ENCODE assay signal across 8 mouse cellular contexts in genomic region chr8:111521713-111522429, GRCm38 (mm10). TPM values are rescaled to one million over a fixed set of nuclear protein-coding genes. Genes with fewer than 3 reads are reported as not detected.
DNase-seq lines count a peak whose midpoint lies in the region; ATAC-seq lines count a peak whose summit lies in the region.

TSS of gene Wdr59 (minus strand) at chr8:111522092.

- H3K9me3 ChIP-seq in hindbrain, embryonic 16.5 days (ENCODE audit: control insufficient read depth, low read length) = no peaks in the 10 kb centered on the region

- ATAC-seq in hindbrain, embryonic 16.5 days = peak; percentile 98

- peaks cover 39% of the 10 kb centered on the region; the same call in 1 of the 2 replicates for H3K79me2 ChIP-seq in macrophage (ENCODE audit: inconsistent target)

- peaks cover 5% of the 10 kb centered on the region for H3K4me1 ChIP-seq in hindbrain, embryonic 16.5 days (ENCODE audit: control insufficient read depth, insufficient read depth, low read depth, low read length)

- no peaks in the 10 kb centered on the region for H3K27me3 ChIP-seq in hindbrain, embryonic 16.5 days (replicated peaks; ENCODE audit: control insufficient read depth, insufficient read depth, low read length)

- no peaks in the 10 kb centered on the region for H3K36me3 ChIP-seq in hindbrain, embryonic 16.5 days (ENCODE audit: control insufficient read depth, insufficient read depth, low read length)
- no peaks in the 10 kb centered on the region for H3K36me3 ChIP-seq in macrophage (ENCODE audit: inconsistent target)

- H3K4me2 ChIP-seq in hindbrain, embryonic 16.5 days (ENCODE audit: low read length) = peak within 1 kb of the TSS; percentile 62

- peak within 1 kb of the TSS; percentile 75 for H3K4me3 ChIP-seq in hindbrain, embryonic 16.5 days (ENCODE audit: low read length)
- peak within 1 kb of the TSS; percentile 66 for H3K4me3 ChIP-seq in macrophage (ENCODE audit: inconsistent target)

- H3K27ac ChIP-seq in hindbrain, embryonic 16.5 days (ENCODE audit: low read depth, low read length) = peak within 1 kb of the TSS; percentile 80
- peak within 1 kb of the TSS; percentile 22; the same call in 1 of the 2 replicates for H3K27ac ChIP-seq in macrophage

- peak; percentile 98 for DNase-seq in WW6 (ENCODE audit: low read depth, low spot score)
- DNase-seq in cerebellum, postnatal 4 days (ENCODE audit: low spot score in 2 of 2) = peak; percentile 96 to 98
- DNase-seq in gastrocnemius, adult 18-20 months (ENCODE audit: low spot score) = peak; percentile 99
- DNase-seq in left cerebral cortex, adult 18-20 months (ENCODE audit: low spot score in 2 of 2) = peak; percentile 96
- peak; percentile 98 for DNase-seq in right cerebral cortex, adult 18-20 months
- peak; percentile 92 for DNase-seq in urinary bladder, postnatal 10 days (ENCODE audit: low spot score)

- H3K9ac ChIP-seq in hindbrain, embryonic 16.5 days (ENCODE audit: low read depth, low read length) = peak within 1 kb of the TSS; percentile 76

- WGBS in hindbrain, embryonic 16.5 days = under 1% methylated on average over 23 of the region's 34 CpGs
- WGBS in macrophage (ENCODE audit: missing documents) = 2% methylated on average over 18 of the region's 34 CpGs

RNA-seq across cellular contexts. Expression of gene Wdr59, which starts in this region (rescaled TPM):
- total RNA-seq in gastrocnemius, adult 18-20 months (2021) = 1 to 10 TPM; 7.5 to 8.3 TPM
- polyA plus RNA-seq in hindbrain, embryonic 16.5 days (2015; fragmentation: Nextera tagmentation; extraction: Ambion mirVana) = 7.6 and 9.3 TPM in 2 replicates
- total RNA-seq in left cerebral cortex, adult 18-20 months (2021) = 10 to 100 TPM; 18.1 to 20.0 TPM
- 100 to 1,000 TPM in 3 of 26 experiments, 10 to 100 TPM in 23; 16.8 to 212 (median 23.5) TPM for total RNA-seq in macrophage (2018; cell fraction: chromatin; rRNA removed)
- total RNA-seq in macrophage (2018; cell fraction: cytosol; rRNA removed) = 10 to 100 TPM in 2 of 26 experiments, 1 to 10 TPM in 24; 4.2 to 21.6 (median 6.0) TPM
- 100 to 1,000 TPM in 2 of 26 experiments, 10 to 100 TPM in 23, 1 to 10 TPM in 1; 9.7 to 169 (median 17.6) TPM for total RNA-seq in macrophage (2018; cell fraction: nucleus; rRNA removed)
- 4.6 to 5.8 TPM (median 5.3 TPM) in 3 replicates for polyA plus RNA-seq in macrophage (2018)

Comparison
In these comparisons a context has a peak if more than half of its experiments do, and no peak if none do; other contexts are left out.
1. Peak in every context shown above with its lines: DNase-seq, ATAC-seq, H3K4me3 ChIP-seq and H3K27ac ChIP-seq.